Mouse (Mus musculus) bone marrow macrophage, adult 2 months (primary cell): ENCODE measurements around the gene Ccdc77.

ENCODE experiments used
- CTCF ChIP-seq: IDR thresholded peaks from 2 replicates; pipeline ENCODE4 v1.5.1; 2012; ENCODE audit warnings: low read depth, mild to moderate bottlenecking, low read length, moderate library complexity
- POLR2A ChIP-seq: IDR thresholded peaks from 2 replicates; pipeline ENCODE4 v1.6.1; 2012; ENCODE audit warnings: mild to moderate bottlenecking, low read depth, low read length, borderline replicate concordance

- no peak for TF ChIP-seq POLR2A
- TF ChIP-seq CTCF = no peak
Measured at GRCm38 (mm10) chr6:120287279-120287678, 76.9 kb downstream of the Ccdc77 start.
